Mouse (Mus musculus) forebrain, embryonic 16.5 days (tissue): ENCODE measurements around the gene Rpl39. TPM values are rescaled to one million over a fixed set of nuclear protein-coding genes. Genes with fewer than 3 reads are reported as not detected.
"Not testable (repeated sequence)": the region's sequence is repeated elsewhere in the genome, so short reads cannot be mapped to it uniquely, and the experiment has no call there.

Experiments used
- ATAC-seq: fragments of 200-750 bp; cut with Nextera tagmentation; 2 replicates; pipeline ENCODE4 v1.8.0; 2017; ENCODE audit warnings: mild to moderate bottlenecking, moderate library complexity
- H3K27ac ChIP-seq: fragments of 300-500 bp; sonication (generic); 2 replicates; pipeline ENCODE4 v1.5.1; 2014; ENCODE audit warnings: low read length, control low read depth
- H3K27me3 ChIP-seq: fragments of 300-500 bp; sonication (generic); replicated peaks from 2 replicates; pipeline ENCODE4 v1.6.1; 2014; ENCODE audit warnings: low read length; ENCODE audit not compliant: control insufficient read depth, insufficient read depth
- H3K36me3 ChIP-seq: fragments of 300-500 bp; sonication (generic); 2 replicates; pipeline ENCODE4 v1.6.1; 2014; ENCODE audit not compliant: control insufficient read depth, insufficient read depth
- H3K4me1 ChIP-seq: fragments of 300-500 bp; sonication (generic); replicated peaks from 2 replicates; pipeline ENCODE4 v1.6.1; 2014; ENCODE audit warnings: low read length; ENCODE audit not compliant: control insufficient read depth, insufficient read depth
- H3K4me2 ChIP-seq: fragments of 300-500 bp; sonication (generic); 2 replicates; pipeline ENCODE4 v1.6.1; 2014; ENCODE audit warnings: mild to moderate bottlenecking, low read length, control low read depth
- H3K4me3 ChIP-seq: fragments of 300-500 bp; sonication (generic); replicated peaks from 2 replicates; pipeline ENCODE4 v1.5.1; 2014; ENCODE audit warnings: mild to moderate bottlenecking, low read length, control low read depth
- H3K9ac ChIP-seq: fragments of 300-500 bp; sonication (generic); replicated peaks from 2 replicates; pipeline ENCODE4 v1.6.1; 2014; ENCODE audit warnings: low read depth, low read length, control low read depth
- H3K9me3 ChIP-seq: fragments of 300-500 bp; sonication (generic); 2 replicates; pipeline ENCODE4 v1.6.1; 2016; ENCODE audit warnings: low read length; ENCODE audit not compliant: control insufficient read depth
- WGBS: fragments of 180-500 bp; shearing (Covaris S2); extraction: QIAGEN DNeasy Blood & Tissue Kit; methylation state at CpG from one replicate; pipeline ENCODE4 v1.1.7; 2014; 5-methylcytosine and 5-hydroxymethylcytosine counted together
- polyA plus RNA-seq: library from polyadenylated mRNA; unstranded; fragments of >200 nt; fragmentation: Nextera tagmentation; extraction: Ambion mirVana; gene quantifications from 2 replicates; pipeline ENCODE4 v1.2.1, GENCODE M21; 2015

The Rpl39 gene
- polyA plus RNA-seq, 1 experiment from 2014 or later, result 261 TPM

DNA sequence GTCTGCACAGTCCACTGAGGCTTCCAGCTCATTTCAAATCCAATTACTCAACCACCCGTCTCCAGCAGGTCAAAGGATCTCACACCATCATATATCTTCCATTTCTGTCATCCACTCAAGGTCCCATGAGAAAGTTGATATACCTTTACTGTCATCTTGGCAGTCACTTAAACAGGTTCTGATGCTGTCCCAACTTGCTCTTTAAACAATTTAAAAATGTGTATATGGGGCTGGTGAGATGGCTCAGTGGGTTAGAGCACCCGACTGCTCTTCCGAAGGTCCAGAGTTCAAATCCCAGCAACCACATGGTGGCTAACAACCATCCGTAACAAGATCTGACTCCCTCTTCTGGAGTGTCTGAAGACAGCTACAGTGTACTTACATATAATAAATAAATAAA is 4.9 kb downstream of the Rpl39 start:
- H3K27me3 ChIP-seq, H3K27ac ChIP-seq, H3K9ac ChIP-seq, H3K4me3 ChIP-seq, ATAC-seq, H3K36me3 ChIP-seq, H3K4me1 ChIP-seq, H3K4me2 ChIP-seq, H3K9me3 ChIP-seq: not testable (repeated sequence)
- 78% methylated on average over 3 of the region's 4 CpGs for WGBS

DNA sequence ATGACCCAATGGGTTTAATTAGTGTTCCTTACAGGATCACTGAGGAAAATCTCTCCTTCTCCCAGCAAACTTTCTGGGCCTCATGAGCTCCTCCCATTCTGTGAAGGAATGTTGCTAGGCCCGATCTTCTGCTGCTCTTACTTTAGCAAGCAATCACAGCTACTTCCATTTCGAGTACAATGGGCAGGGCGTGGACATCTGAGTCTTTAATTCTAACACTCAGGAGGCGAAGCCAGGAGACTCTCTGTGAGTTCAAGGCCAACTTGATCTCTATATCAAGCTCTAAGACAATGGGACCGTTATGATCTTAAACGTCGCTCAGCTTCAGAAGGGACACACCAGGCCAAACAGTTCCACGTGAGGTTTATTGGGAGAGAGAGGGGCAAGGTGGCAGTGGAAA is 8.6 kb downstream of the Rpl39 start:
- H3K4me2 ChIP-seq, result no peak overlapping the region
- H3K9ac ChIP-seq, result no peak overlapping the region
- no peaks in the 10 kb centered on the region for H3K4me1 ChIP-seq
- no peak overlapping the region for H3K4me3 ChIP-seq
- no peak for ATAC-seq
- no peaks in the 10 kb centered on the region; the same call in 1 of the 2 replicates for H3K36me3 ChIP-seq
- no peak overlapping the region for H3K27ac ChIP-seq
- no peaks in the 10 kb centered on the region for H3K27me3 ChIP-seq
- 84% methylated on average over 8 of the region's 8 CpGs for WGBS
- no peaks in the 10 kb centered on the region for H3K9me3 ChIP-seq

DNA sequence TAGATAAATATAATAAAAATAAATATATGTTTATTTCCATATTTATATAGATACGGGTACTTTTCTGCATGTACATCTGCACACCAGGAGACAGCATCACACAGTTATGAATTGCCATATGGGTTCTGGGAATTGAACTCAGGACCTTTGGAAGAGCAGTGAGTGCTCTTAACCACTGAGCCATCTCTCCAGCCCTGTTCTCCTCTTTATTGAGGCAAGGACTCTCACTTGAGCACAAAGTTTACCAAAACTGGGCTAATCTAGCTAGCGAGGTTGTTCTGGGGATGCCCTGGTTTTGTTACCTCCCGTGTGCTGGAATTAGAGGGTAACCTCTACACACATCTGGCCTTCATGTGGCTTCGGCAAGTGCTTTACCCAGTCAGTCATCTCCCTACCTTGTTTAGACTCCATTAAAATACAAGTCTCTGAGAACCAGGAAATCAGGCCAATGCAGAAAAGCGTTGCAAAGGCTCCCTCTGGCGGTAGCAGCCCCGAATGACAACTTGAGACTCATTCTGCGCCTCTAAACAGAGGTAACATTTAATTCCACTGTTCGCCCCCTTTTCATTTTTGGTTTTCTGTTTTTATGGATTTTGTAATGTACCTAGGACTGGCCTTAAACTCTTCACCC is 10.8 kb downstream of the Rpl39 start:
- Histone ChIP-seq H3K27ac (no peak overlapping the region), H3K4me3 (no peak overlapping the region), H3K27me3 (no peaks in the 10 kb centered on the region), H3K4me2 (no peak overlapping the region), H3K4me1 (no peaks in the 10 kb centered on the region), H3K9ac (no peak overlapping the region), H3K36me3 (no peaks in the 10 kb centered on the region), H3K9me3 (no peaks in the 10 kb centered on the region)
- WGBS, result 34% methylated on average over 9 of the region's 9 CpGs
- 0 out of 2 replicates have a peak, but pooled peaks have one; percentile 28 for ATAC-seq

DNA sequence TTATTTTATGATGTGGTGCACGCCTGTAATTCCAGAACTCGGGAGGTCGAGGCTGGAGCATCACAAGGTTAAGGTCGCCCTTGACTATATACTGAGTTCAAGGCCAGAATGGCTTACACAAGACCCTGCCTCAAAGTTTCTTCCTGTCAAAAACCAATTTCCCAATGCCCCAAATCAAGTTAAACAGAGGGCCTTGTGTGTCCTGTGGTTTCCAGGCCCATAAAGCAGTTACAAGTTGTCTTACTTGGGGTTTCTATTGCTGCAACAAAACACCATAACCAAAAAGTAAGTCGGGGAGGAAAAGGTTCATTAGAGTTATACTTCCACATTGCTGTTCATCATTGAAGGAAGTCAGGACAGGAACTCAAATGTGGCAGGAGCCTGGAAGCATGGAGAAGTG is 16.4 kb downstream of the Rpl39 start:
- Histone ChIP-seq H3K4me1 (no peaks in the 10 kb centered on the region), H3K4me3 (no peak overlapping the region), H3K9me3 (no peaks in the 10 kb centered on the region), H3K27ac (no peak overlapping the region), H3K27me3 (no peaks in the 10 kb centered on the region), H3K4me2 (no peak overlapping the region), H3K36me3 (no peaks in the 10 kb centered on the region), H3K9ac (no peak overlapping the region)
- 89% methylated on average over 5 of the region's 5 CpGs for WGBS
- no peak for ATAC-seq

DNA sequence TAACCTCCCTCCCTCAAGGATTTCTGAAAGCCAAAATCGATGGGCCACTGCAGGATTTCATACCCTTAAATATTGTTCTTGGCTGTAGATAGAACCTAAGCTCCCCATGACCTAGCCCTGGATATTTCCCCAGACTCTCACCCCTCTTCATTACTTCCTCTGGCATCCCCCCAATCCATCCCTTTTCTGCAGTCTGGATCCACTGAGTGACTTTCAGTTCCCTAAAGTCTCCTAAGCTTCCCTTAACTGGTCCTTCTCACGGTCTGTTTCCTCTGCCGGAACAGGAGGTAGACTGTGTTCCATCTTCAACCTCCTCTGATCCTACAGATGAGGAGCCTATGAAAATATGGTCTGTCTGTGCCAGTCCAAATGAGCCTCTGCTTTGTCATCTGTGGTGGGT is 17.9 kb downstream of the Rpl39 start:
- H3K27me3 ChIP-seq, result no peaks in the 10 kb centered on the region
- H3K36me3 ChIP-seq, result no peaks in the 10 kb centered on the region
- WGBS, result 88% methylated on average over 3 of the region's 3 CpGs
- no peak overlapping the region for H3K27ac ChIP-seq
- no peak overlapping the region for H3K4me3 ChIP-seq
- ATAC-seq, result no peak
- no peaks in the 10 kb centered on the region for H3K4me1 ChIP-seq
- no peak overlapping the region for H3K4me2 ChIP-seq
- H3K9me3 ChIP-seq, result no peaks in the 10 kb centered on the region
- H3K9ac ChIP-seq, result no peak overlapping the region

DNA sequence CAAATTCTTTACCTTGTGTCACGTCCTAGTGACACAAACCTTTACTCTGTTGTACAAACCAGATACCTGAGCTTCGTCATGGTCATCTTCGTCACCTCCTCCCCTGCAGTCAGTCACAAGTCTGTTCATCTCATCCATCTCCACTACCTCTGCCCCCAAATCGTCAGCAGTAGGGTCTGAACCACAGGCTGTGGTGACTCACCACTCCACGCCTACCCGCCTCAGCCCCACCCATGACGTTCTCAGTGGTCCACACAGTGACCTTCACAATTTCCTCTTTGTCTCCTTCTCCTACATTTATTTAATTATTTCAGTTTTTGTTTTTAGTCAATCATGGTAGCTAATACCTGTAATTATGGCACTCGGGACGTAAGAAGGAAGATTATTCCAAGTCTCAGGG is 21.3 kb downstream of the Rpl39 start:
- no peak overlapping the region for H3K27ac ChIP-seq
- H3K27me3 ChIP-seq, result no peaks in the 10 kb centered on the region
- H3K4me2 ChIP-seq, result no peak overlapping the region
- no peaks in the 10 kb centered on the region for H3K4me1 ChIP-seq
- no peaks in the 10 kb centered on the region for H3K36me3 ChIP-seq
- 86% methylated on average over 9 of the region's 9 CpGs for WGBS
- H3K9ac ChIP-seq, result no peak overlapping the region
- no peak for ATAC-seq
- no peak overlapping the region for H3K4me3 ChIP-seq
- H3K9me3 ChIP-seq, result no peaks in the 10 kb centered on the region

DNA sequence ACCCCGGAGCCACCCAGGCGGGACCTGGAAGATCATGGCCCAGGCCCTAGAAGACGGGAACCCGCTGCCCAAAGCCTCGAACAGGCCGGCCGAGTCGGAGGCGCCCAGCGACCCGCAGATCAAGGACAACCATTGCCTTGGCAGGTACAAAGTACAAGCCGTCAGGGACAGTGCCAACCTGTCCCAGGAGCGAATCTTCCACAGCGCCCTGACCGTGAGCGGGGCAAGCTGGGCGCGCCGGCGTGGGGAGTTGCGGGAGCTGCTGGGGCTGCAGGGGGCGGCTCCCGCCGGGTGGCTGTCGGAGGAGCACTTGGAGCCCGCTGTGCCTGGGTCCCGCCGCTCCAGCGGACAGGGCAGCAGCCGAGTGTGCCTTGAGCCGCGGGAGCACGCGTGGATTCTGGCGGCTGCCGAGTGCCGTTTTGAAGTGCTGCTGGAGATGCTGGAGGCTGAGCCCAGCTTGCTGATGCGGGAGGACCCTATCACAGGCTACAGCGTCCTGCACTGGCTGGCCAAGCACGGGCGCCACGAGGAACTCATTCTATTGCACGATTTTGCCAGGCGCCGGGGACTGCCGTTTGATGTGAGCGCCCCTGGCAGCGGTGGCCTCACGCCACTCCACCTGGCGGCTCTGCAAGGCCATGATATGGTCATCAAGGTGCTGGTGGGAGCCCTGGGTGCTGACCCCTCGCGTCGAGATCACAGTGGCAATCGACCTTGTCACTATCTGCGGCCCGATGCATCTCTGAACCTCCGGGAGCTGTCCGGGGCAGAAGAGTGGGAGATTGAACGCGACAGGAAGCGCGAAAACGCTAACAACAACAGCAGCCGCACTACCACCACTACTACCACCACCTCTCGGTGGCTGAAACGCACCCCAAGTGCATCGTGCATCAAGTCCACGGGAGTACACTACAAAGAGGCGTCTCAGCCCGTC is 36.0 kb downstream of the Rpl39 start:
- 19% methylated on average over 62 of the region's 70 CpGs for WGBS
- Histone ChIP-seq H3K27ac (no peak overlapping the region), H3K27me3 (peaks cover 7% of the 10 kb centered on the region; the same call in 1 of the 2 replicates), H3K9ac (peak overlapping the region; percentile 41), H3K4me3 (peak overlapping the region; percentile 40), H3K4me1 (peaks cover 8% of the 10 kb centered on the region), H3K36me3 (no peaks in the 10 kb centered on the region), H3K4me2 (peak overlapping the region; percentile 71), H3K9me3 (no peaks in the 10 kb centered on the region; the same call in 1 of the 2 replicates)
- peak; percentile 38; the same call in 1 of the 2 replicates for ATAC-seq

DNA sequence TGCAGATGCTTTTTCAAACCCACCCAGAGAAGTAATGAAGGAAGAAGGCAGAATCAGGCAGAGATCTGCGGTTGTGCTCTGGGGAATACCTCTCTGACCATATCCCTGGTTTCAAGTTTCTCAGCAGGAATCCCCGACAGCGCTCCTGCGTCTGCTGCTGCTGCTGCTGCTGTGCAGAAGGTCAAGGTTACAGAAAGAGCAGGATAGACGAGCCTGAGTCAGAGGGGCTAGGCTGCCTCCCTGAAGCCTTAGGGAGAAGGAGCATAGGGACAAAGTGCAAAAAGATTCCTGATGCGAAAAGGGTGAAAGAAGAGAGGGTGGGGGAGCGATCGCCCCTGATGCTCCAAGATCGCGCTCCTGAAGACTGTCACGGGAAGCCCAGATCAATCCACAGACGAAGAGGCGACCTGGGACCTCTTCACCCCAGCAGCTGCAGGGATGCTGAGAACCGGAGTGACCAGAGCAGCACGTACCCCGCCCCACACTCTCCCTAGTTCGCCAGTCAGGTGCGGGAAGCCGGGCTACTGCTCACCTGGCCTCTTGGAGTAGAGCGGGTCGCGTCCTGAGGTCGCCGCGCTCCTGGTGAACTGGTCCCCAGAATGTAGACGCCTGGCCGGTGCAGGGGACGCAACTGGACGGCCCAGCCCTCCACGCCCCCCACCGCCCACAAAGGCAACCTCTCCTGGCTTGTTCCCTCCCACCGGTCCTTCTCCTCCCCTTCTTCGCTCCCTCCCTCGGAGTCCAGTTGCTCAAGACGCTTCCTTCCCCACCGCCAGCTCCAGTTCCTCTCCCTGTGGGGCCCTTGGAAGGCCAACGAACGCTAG is 36.9 kb downstream of the Rpl39 start, which contains the start of gene Sowahd:
Gene Sowahd (plus strand): TSS at position 780 of the 824 bp plus-strand sequence.
- Histone ChIP-seq H3K9me3 (no peaks in the 10 kb centered on the region; the same call in 1 of the 2 replicates), H3K9ac (peak within 1 kb of the TSS; percentile 41), H3K4me1 (peaks cover 8% of the 10 kb centered on the region), H3K4me2 (peak within 1 kb of the TSS; percentile 71), H3K36me3 (no peaks in the 10 kb centered on the region), H3K27me3 (peaks cover 7% of the 10 kb centered on the region; the same call in 1 of the 2 replicates), H3K27ac (no peak within 1 kb of the TSS), H3K4me3 (peak within 1 kb of the TSS; percentile 40)
- ATAC-seq, result no peak
- 17% methylated on average over 35 of the region's 38 CpGs for WGBS

DNA sequence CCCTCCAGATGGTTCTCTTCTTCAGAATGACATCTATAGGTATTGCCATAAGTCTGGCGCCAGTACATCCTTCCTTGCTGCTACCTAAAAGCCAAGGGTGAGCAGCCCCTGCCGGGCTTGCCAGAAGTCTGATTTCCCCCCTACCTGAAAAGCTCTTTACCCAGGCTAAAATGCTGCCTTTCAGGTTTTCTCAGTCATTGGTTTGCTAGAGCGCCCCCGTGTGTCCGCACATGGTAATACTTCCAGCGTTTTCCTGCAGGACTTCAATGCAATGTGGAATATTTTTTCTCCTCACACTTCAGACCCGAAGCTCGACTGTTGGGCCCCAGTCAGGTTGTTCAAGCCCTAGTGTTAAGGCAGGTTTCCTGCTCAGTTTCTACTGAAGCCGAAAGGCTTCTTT is 42.5 kb downstream of the Rpl39 start:
- peaks cover 3% of the 10 kb centered on the region; the same call in 1 of the 2 replicates for H3K27me3 ChIP-seq
- H3K36me3 ChIP-seq, result no peaks in the 10 kb centered on the region
- no peaks in the 10 kb centered on the region for H3K9me3 ChIP-seq
- H3K4me2 ChIP-seq, result no peak overlapping the region
- ATAC-seq, result no peak
- WGBS, result 25% methylated on average over 9 of the region's 9 CpGs
- no peak overlapping the region for H3K4me3 ChIP-seq
- H3K4me1 ChIP-seq, result no peaks in the 10 kb centered on the region
- no peak overlapping the region for H3K27ac ChIP-seq
- H3K9ac ChIP-seq, result no peak overlapping the region
